Mouse (Mus musculus) kidney, postnatal 0 days (tissue): ENCODE results near the gene Birc2. TPM values are rescaled to one million over a fixed set of nuclear protein-coding genes. Genes with fewer than 3 reads are reported as not detected.

Source experiments
- ATAC-seq: fragments of 200-750 bp; cut with Nextera tagmentation; replicated peaks from 2 replicates; pipeline ENCODE4 v1.8.0; 2017; ENCODE audit warnings: low read depth, moderate number of reproducible peaks, moderate TSS enrichment, moderate library complexity; ENCODE audit not compliant: low FRiP score
- DNase-seq: peaks from one replicate; pipeline ENCODE4 v3.0.0-alpha.2; 2016; ENCODE audit warnings: low spot score
- H3K27ac ChIP-seq: fragments of 300-500 bp; sonication (generic); 2 replicates; pipeline ENCODE4 v1.5.1; 2014; ENCODE audit warnings: mild to moderate bottlenecking
- H3K27me3 ChIP-seq: fragments of 300-500 bp; sonication (generic); 2 replicates; pipeline ENCODE4 v1.6.1; 2014; ENCODE audit warnings: low read length, mixed read lengths; ENCODE audit not compliant: insufficient read depth
- H3K36me3 ChIP-seq: fragments of 300-500 bp; sonication (generic); 2 replicates; pipeline ENCODE4 v1.6.1; 2014; ENCODE audit warnings: low read length, mixed read lengths; ENCODE audit not compliant: insufficient read depth
- H3K4me1 ChIP-seq: fragments of 300-500 bp; sonication (generic); replicated peaks from 2 replicates; pipeline ENCODE4 v1.6.1; 2014; ENCODE audit warnings: antibody characterized with exemption, low read length, mixed read lengths; ENCODE audit not compliant: insufficient read depth
- H3K4me2 ChIP-seq: fragments of 300-500 bp; sonication (generic); 2 replicates; pipeline ENCODE4 v1.6.1; 2014; ENCODE audit warnings: mild to moderate bottlenecking, low read length, moderate library complexity, mixed read lengths
- H3K4me3 ChIP-seq: fragments of 300-500 bp; sonication (generic); replicated peaks from 2 replicates; pipeline ENCODE4 v1.5.1; 2014; ENCODE audit warnings: low read depth, low read length
- H3K9ac ChIP-seq: fragments of 300-500 bp; sonication (generic); 2 replicates; pipeline ENCODE4 v1.6.1; 2014; ENCODE audit warnings: low read depth, low read length
- H3K9me3 ChIP-seq: fragments of 300-500 bp; sonication (generic); replicated peaks from 2 replicates; pipeline ENCODE4 v1.6.1; 2016; ENCODE audit warnings: low read length, inconsistent platforms, mixed read lengths
- CTCF ChIP-seq: IDR thresholded peaks from 2 replicates; pipeline ENCODE4 v1.5.1; 2016; ENCODE audit warnings: antibody characterized with exemption, low read depth, mild to moderate bottlenecking, moderate library complexity
- WGBS: fragments of 180-500 bp; shearing (Covaris S2); extraction: QIAGEN DNeasy Blood & Tissue Kit; methylation state at CpG from one replicate; pipeline ENCODE4 v1.1.7; 2014; 5-methylcytosine and 5-hydroxymethylcytosine counted together
- polyA plus RNA-seq: library from polyadenylated mRNA; unstranded; fragments of >200 nt; fragmentation: Nextera tagmentation; extraction: Ambion mirVana; gene quantifications from 2 replicates; pipeline ENCODE4 v1.2.1, GENCODE M21; 2015

Birc2 gene
- polyA plus RNA-seq, 1 experiment from 2014 or later, result 36.4 TPM

DNA sequence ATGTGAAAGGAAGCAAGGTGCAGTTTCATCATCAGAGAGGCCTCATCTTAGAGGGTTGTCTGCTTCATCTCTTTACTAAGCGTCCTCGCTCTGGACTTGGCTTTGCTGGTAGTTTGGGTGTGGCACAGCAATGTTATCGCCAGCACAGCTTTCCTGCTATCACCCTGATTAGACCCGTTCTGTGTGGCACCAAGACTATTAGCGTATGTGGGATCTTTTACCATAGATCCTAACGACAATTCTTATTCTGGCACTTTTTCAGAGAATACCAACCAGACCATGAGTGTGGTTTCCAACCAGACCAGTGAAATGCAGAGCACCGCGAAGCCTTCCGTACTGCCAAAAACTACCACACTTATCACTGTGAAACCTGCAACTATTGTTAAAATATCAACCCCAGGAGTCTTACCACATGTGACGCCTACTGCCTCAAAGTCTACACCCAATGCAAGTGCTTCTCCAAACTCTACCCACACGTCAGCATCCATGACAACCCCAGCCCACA, 46.2 kb downstream of the Birc2 start:
- WGBS, result 91% methylated on average over 11 of the region's 11 CpGs
- peaks cover 10% of the 10 kb centered on the region; the same call in 1 of the 2 replicates for H3K36me3 ChIP-seq
- H3K4me2 ChIP-seq, result no peak overlapping the region
- no peaks in the 10 kb centered on the region for H3K27me3 ChIP-seq
- TF ChIP-seq CTCF, result no peak
- no peak overlapping the region for H3K27ac ChIP-seq
- no peak overlapping the region for H3K4me3 ChIP-seq
- ATAC-seq (no peak), DNase-seq (no peak)
- H3K9me3 ChIP-seq, result no peaks in the 10 kb centered on the region
- H3K9ac ChIP-seq, result no peak overlapping the region
- no peaks in the 10 kb centered on the region for H3K4me1 ChIP-seq

- ATAC-seq, result no peak
- Histone ChIP-seq H3K4me3 (no peak overlapping the region), H3K36me3 (peaks cover 10% of the 10 kb centered on the region; the same call in 1 of the 2 replicates), H3K27me3 (no peaks in the 10 kb centered on the region), H3K4me2 (no peak overlapping the region), H3K9me3 (no peaks in the 10 kb centered on the region), H3K9ac (no peak overlapping the region), H3K4me1 (no peaks in the 10 kb centered on the region), H3K27ac (no peak overlapping the region)
- WGBS, result 79% methylated on average over 8 of the region's 8 CpGs
- DNase-seq, result no peak
- no peak for TF ChIP-seq CTCF
These were observed 46.9 kb downstream of the Birc2 start for GRCm38 (mm10) chr9:7789764-7790575.

- no peak for TF ChIP-seq CTCF
- no peak for DNase-seq
- H3K36me3 ChIP-seq, result peaks cover 10% of the 10 kb centered on the region; the same call in 1 of the 2 replicates
- H3K27me3 ChIP-seq, result no peaks in the 10 kb centered on the region
- no peaks in the 10 kb centered on the region for H3K9me3 ChIP-seq
- no peak overlapping the region for H3K9ac ChIP-seq
- no peak overlapping the region for H3K4me3 ChIP-seq
- no peak overlapping the region for H3K27ac ChIP-seq
- no peak for ATAC-seq
- WGBS, result 67% methylated on average over 6 of the region's 6 CpGs
- no peaks in the 10 kb centered on the region for H3K4me1 ChIP-seq
- H3K4me2 ChIP-seq, result no peak overlapping the region
These were observed 48.5 kb downstream of the Birc2 start for GRCm38 (mm10) chr9:7788411-7788810.

- no peak overlapping the region for H3K4me3 ChIP-seq
- DNase-seq (no peak), ATAC-seq (no peak)
- no peak overlapping the region for H3K9ac ChIP-seq
- WGBS, result 83% methylated on average over 7 of the region's 7 CpGs
- no peak overlapping the region for H3K4me2 ChIP-seq
- H3K9me3 ChIP-seq, result no peaks in the 10 kb centered on the region
- no peaks in the 10 kb centered on the region for H3K27me3 ChIP-seq
- TF ChIP-seq CTCF, result no peak
- no peaks in the 10 kb centered on the region for H3K4me1 ChIP-seq
- H3K27ac ChIP-seq, result no peak overlapping the region
- peaks cover 4% of the 10 kb centered on the region; the same call in 1 of the 2 replicates for H3K36me3 ChIP-seq
These were observed 50.8 kb downstream of the Birc2 start for GRCm38 (mm10) chr9:7786086-7786485.

DNA sequence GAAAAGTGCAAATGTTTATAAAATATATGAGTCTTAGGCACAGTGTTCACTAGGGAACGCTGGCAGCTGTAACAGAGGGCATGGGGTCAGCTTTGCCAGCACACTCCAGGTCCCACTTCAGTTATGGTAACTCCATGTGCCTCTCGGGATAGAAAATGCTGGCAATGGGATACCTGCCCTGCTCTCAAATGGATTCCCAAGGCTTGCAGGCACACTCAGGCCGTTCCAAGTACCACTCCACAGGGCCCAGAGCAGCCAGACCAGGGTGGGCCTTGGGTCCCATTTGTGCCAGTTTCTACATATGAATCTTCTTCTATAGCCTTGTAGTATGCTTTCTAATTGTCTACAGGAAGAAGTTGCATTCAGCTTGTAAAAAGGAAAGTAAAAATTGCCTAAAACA, 51.5 kb downstream of the Birc2 start:
- 76% methylated on average over 3 of the region's 3 CpGs for WGBS
- Histone ChIP-seq H3K4me3 (no peak overlapping the region), H3K4me2 (no peak overlapping the region), H3K9me3 (no peaks in the 10 kb centered on the region), H3K9ac (no peak overlapping the region), H3K27ac (no peak overlapping the region), H3K4me1 (no peaks in the 10 kb centered on the region), H3K27me3 (no peaks in the 10 kb centered on the region), H3K36me3 (no peaks in the 10 kb centered on the region; the same call in 1 of the 2 replicates)
- no peak for DNase-seq
- no peak for TF ChIP-seq CTCF
- ATAC-seq, result no peak

DNA sequence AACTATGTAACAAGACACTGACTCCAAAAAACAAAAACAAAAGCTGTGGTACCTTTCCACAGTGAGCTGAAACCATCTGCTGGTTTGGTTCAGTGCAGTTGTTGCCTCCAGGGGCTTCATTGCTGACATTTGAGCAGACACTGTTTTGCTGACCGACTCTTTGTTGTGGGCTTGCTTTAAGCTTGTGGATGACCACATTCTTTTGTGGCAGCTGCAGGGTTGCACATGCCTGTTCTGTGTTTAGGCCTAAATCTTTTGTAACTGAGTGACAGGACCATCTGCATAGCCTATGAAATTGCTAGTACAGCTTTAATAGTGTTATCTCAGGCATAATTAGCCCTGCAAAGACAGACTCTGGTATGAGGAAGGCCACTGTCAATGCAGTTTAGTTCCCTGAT, 52.2 kb downstream of the Birc2 start:
- no peaks in the 10 kb centered on the region; the same call in 1 of the 2 replicates for H3K36me3 ChIP-seq
- H3K9me3 ChIP-seq, result no peaks in the 10 kb centered on the region
- 0 out of 2 replicates have a peak overlapping the region, but pooled peaks have one; percentile 19 for H3K27ac ChIP-seq
- no peak for TF ChIP-seq CTCF
- peak; percentile 65 for DNase-seq
- no peak overlapping the region for H3K4me3 ChIP-seq
- H3K27me3 ChIP-seq, result no peaks in the 10 kb centered on the region
- no peak overlapping the region for H3K4me2 ChIP-seq
- H3K9ac ChIP-seq, result no peak overlapping the region
- peak; percentile 31 for ATAC-seq
- no peaks in the 10 kb centered on the region for H3K4me1 ChIP-seq
- WGBS, result 16% methylated on average over 1 of the region's 1 CpGs
